Comparison of ENCODE assay signal across 25 mouse cellular contexts in genomic region chr1:131665886-131666285, GRCm38 (mm10). TPM values are rescaled to one million over a fixed set of nuclear protein-coding genes. Genes with fewer than 3 reads are reported as not detected.
"Had no signal": no experiment of that assay in that cellular context is flagged by ENCODE, and none has a peak within 500 bp of the region (broad histone marks: within the 10 kb centered on the region; RNA-seq: fewer than 3 reads in every experiment).

No protein-coding gene starts in this region.

- H3K4me3 ChIP-seq: kidney, embryonic 15.5 days; left cerebral cortex, adult 2 months; limb, embryonic 10.5 days; limb, embryonic 13.5 days; liver, embryonic 12.5 days; liver, embryonic 15.5 days; midbrain, embryonic 15.5 days; myocyte; neural tube, embryonic 12.5 days; neural tube, embryonic 15.5 days had no signal

- H3K27ac ChIP-seq: kidney, embryonic 15.5 days; left cerebral cortex, adult 2 months; limb, embryonic 10.5 days; limb, embryonic 13.5 days; liver, embryonic 12.5 days; liver, embryonic 15.5 days; midbrain, embryonic 15.5 days; neural tube, embryonic 12.5 days; neural tube, embryonic 15.5 days had no signal

- ATAC-seq: liver, embryonic 12.5 days; midbrain, embryonic 15.5 days had no signal

- DNase-seq: kidney, adult 8-10 months; kidney, postnatal 10 days; kidney, postnatal 36 days; layer of hippocampus, postnatal 36 days; liver; lung, adult 18-20 months; lung, postnatal 14 days; lung, postnatal 4 days; right cerebral cortex, adult 18-20 months; right cerebral cortex, postnatal 14 days; right cerebral cortex, postnatal 4 days; spleen, adult 18-20 months; thymus, adult 18-20 months; thymus, postnatal 36 days had no signal

- H3K36me3 ChIP-seq: kidney, embryonic 15.5 days; limb, embryonic 10.5 days; limb, embryonic 13.5 days; liver, embryonic 12.5 days; midbrain, embryonic 15.5 days; neural tube, embryonic 12.5 days; neural tube, embryonic 15.5 days had no signal

- H3K4me1 ChIP-seq: kidney, embryonic 15.5 days; limb, embryonic 13.5 days; midbrain, embryonic 15.5 days; neural tube, embryonic 12.5 days; neural tube, embryonic 15.5 days had no signal

- H3K27me3 ChIP-seq: kidney, embryonic 15.5 days; limb, embryonic 13.5 days; liver, embryonic 12.5 days; liver, embryonic 15.5 days; midbrain, embryonic 15.5 days; neural tube, embryonic 12.5 days; neural tube, embryonic 15.5 days had no signal

- H3K4me2 ChIP-seq: kidney, embryonic 15.5 days; limb, embryonic 13.5 days; liver, embryonic 12.5 days; liver, embryonic 15.5 days; midbrain, embryonic 11.5 days; midbrain, embryonic 15.5 days; neural tube, embryonic 12.5 days; neural tube, embryonic 15.5 days had no signal

- H3K9ac ChIP-seq: kidney, embryonic 15.5 days; limb, embryonic 13.5 days; liver, embryonic 12.5 days; liver, embryonic 15.5 days; midbrain, embryonic 15.5 days; neural tube, embryonic 12.5 days; neural tube, embryonic 15.5 days had no signal

- H3K9me3 ChIP-seq: kidney, embryonic 15.5 days; limb, embryonic 10.5 days; limb, embryonic 13.5 days; liver, embryonic 12.5 days; liver, embryonic 15.5 days; midbrain, embryonic 15.5 days; neural tube, embryonic 12.5 days; neural tube, embryonic 15.5 days had no signal

RNA-seq across cellular contexts. Expression of gene Ctse, which starts 27.8 kb away (rescaled TPM):
- total RNA-seq: layer of hippocampus, postnatal 36 days had no signal
- polyA plus RNA-seq: limb, embryonic 10.5 days; myocyte; neural tube, embryonic 15.5 days had no signal
